Mouse (Mus musculus) intestine, postnatal 0 days (tissue): ENCODE results near the gene Ap1b1. TPM values are rescaled to one million over a fixed set of nuclear protein-coding genes. Genes with fewer than 3 reads are reported as not detected.
A peak's percentile ranks its signal among the peaks of the same experiment; 100 is the strongest.

Source experiments
- ATAC-seq: fragments of 200-750 bp; cut with Nextera tagmentation; 2 replicates; pipeline ENCODE4 v1.8.0; 2017; ENCODE audit warnings: mild to moderate bottlenecking, moderate TSS enrichment, moderate library complexity
- H3K27ac ChIP-seq: fragments of 300-500 bp; sonication (generic); 2 replicates; pipeline ENCODE4 v1.5.1; 2014; ENCODE audit warnings: mild to moderate bottlenecking, low read depth, low read length, moderate library complexity
- H3K27me3 ChIP-seq: fragments of 300-500 bp; sonication (generic); replicated peaks from 2 replicates; pipeline ENCODE4 v1.6.1; 2014; ENCODE audit warnings: low read length, mixed read lengths; ENCODE audit not compliant: control insufficient read depth, insufficient read depth
- H3K36me3 ChIP-seq: fragments of 300-500 bp; sonication (generic); 2 replicates; pipeline ENCODE4 v1.6.1; 2014; ENCODE audit warnings: mild to moderate bottlenecking, moderate library complexity; ENCODE audit not compliant: control insufficient read depth, insufficient read depth
- H3K4me1 ChIP-seq: fragments of 300-500 bp; sonication (generic); replicated peaks from 2 replicates; pipeline ENCODE4 v1.6.1; 2014; ENCODE audit warnings: antibody characterized with exemption, low read length, mixed read lengths; ENCODE audit not compliant: control insufficient read depth, insufficient read depth
- H3K4me2 ChIP-seq: fragments of 300-500 bp; sonication (generic); replicated peaks from 2 replicates; pipeline ENCODE4 v1.6.1; 2014; ENCODE audit warnings: low read depth, mild to moderate bottlenecking, moderate library complexity
- H3K4me3 ChIP-seq: fragments of 300-500 bp; sonication (generic); 2 replicates; pipeline ENCODE4 v1.5.1; 2014; ENCODE audit warnings: low read depth, low read length
- H3K9ac ChIP-seq: fragments of 300-500 bp; sonication (generic); 2 replicates; pipeline ENCODE4 v1.6.1; 2014; ENCODE audit warnings: mild to moderate bottlenecking, low read depth, low read length
- H3K9me3 ChIP-seq: fragments of 300-500 bp; sonication (generic); 2 replicates; pipeline ENCODE4 v1.6.1; 2016; ENCODE audit warnings: mixed run types; ENCODE audit not compliant: control insufficient read depth
- CTCF ChIP-seq: sonication (generic); IDR thresholded peaks from 2 replicates; pipeline ENCODE4 v1.5.1; 2016; ENCODE audit warnings: low read depth, mild to moderate bottlenecking, control low read depth, antibody characterized with exemption, moderate library complexity
- WGBS: fragments of 180-500 bp; shearing (Covaris S2); extraction: QIAGEN DNeasy Blood & Tissue Kit; methylation state at CpG from one replicate; pipeline ENCODE4 v1.1.7; 2014; 5-methylcytosine and 5-hydroxymethylcytosine counted together
- polyA plus RNA-seq: library from polyadenylated mRNA; unstranded; fragments of >200 nt; fragmentation: Nextera tagmentation; extraction: Ambion mirVana; gene quantifications from 2 replicates; pipeline ENCODE4 v1.2.1, GENCODE M21; 2015

Gene Ap1b1
- polyA plus RNA-seq, 1 experiment from 2014 or later: 60.4 TPM

DNA sequence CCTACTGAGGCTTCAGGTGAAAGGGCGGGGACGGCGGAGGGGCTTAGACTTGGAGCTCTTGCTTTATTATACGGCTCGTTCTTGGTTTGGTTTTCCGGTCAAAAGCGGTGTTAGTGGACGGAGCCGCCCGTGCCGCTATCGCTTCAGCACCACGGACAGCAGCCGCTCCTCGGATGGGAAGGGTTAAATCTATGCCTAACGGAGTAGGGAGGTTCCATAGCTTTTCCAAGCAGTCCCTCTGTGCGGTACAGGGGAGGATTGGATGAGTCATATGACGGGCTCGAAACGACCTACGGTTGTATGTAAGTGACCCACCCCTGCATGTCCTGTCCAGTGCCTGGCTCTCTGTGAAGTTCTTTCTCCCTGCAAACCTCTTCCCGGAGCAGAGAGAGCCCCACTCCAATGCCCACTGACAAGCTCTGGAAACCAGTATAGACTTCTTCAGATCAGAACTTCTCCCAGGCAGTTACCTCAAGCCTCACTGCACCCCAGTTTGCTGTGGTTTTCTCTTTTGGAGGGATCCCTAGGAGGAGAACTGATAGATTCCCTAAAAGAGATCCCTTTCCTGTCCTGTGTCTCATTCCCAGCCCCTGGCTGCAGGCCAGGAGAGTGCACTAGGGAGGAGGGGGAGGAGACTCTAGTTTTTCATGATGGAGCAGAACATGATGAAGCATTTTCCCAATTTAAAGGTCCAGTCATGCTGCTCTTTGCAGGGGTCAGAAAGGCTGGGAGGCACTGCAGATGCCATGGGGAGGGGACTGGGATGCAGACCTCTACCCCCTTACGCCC, 37.2 kb upstream of the Ap1b1 start:
- 0 out of 2 replicates have a peak overlapping the region, but pooled peaks have one; percentile 2 for H3K4me3 ChIP-seq
- H3K4me2 ChIP-seq: 0 out of 2 replicates have a peak overlapping the region, but pooled peaks have one; percentile 6
- H3K27me3 ChIP-seq: peaks cover 76% of the 10 kb centered on the region
- no peaks in the 10 kb centered on the region for H3K36me3 ChIP-seq
- 0 out of 2 replicates have a peak, but pooled peaks cover 3% of the 10 kb centered on the region for H3K4me1 ChIP-seq
- WGBS: 6% methylated on average over 23 of the region's 23 CpGs
- H3K9me3 ChIP-seq: no peaks in the 10 kb centered on the region
- ATAC-seq: no peak
- no peak for TF ChIP-seq CTCF
- no peak overlapping the region for H3K9ac ChIP-seq
- no peak overlapping the region for H3K27ac ChIP-seq

- no peak for ATAC-seq
- H3K4me2 ChIP-seq: no peak overlapping the region
- 7% methylated on average over 6 of the region's 6 CpGs for WGBS
- peaks cover 45% of the 10 kb centered on the region for H3K27me3 ChIP-seq
- H3K36me3 ChIP-seq: no peaks in the 10 kb centered on the region
- no peak overlapping the region for H3K9ac ChIP-seq
- H3K4me1 ChIP-seq: no peaks in the 10 kb centered on the region
- no peak for TF ChIP-seq CTCF
- H3K9me3 ChIP-seq: no peaks in the 10 kb centered on the region
- H3K4me3 ChIP-seq: no peak overlapping the region
- H3K27ac ChIP-seq: no peak overlapping the region
Observed at GRCm38 (mm10) chr11:4953401-4953800, 33.2 kb upstream of the Ap1b1 start.

- Histone ChIP-seq H3K27me3 (peaks cover 40% of the 10 kb centered on the region), H3K9ac (no peak overlapping the region), H3K27ac (no peak overlapping the region), H3K36me3 (no peaks in the 10 kb centered on the region), H3K4me3 (no peak overlapping the region), H3K4me2 (no peak overlapping the region), H3K4me1 (no peaks in the 10 kb centered on the region), H3K9me3 (no peaks in the 10 kb centered on the region)
- 2% methylated on average over 8 of the region's 8 CpGs for WGBS
- ATAC-seq: no peak
- TF ChIP-seq CTCF: no peak
Observed at GRCm38 (mm10) chr11:4953918-4954317, 32.7 kb upstream of the Ap1b1 start.

DNA sequence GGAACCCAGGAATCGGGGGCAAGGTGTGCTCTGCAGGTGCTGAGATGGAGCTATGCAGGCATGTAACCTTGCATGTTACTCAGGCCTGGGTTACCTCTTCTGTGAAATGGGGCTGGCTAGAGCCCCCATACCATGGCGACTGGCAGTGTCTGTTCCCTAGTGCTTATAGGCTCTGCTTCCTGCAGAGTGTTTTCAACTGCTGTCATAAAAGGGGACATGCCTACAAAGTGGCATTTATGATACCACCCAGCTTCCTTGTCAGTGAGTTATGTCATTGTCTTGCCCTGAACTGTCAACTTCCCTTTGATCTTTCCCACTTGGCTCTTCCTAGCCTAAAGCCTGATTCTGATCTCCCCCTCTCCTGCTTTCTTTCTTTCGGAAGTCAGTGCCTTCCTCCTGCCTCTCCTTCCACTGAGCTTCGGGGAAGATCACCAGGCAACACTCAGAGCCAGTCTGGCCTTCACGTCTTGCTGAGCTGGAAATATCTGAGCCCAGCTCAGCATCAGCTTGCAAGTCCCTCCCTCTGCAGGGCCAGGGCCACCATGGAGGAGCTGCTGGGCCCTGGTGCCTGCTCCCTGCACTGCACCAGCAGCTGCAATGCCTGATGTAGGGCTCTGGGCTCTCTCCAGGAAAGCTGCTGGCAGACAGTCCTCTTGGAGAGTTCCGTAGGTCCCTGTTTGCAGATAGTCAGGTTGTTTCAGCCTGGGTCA, 23.4 kb upstream of the Ap1b1 start:
- WGBS: 34% methylated on average over 6 of the region's 6 CpGs
- Histone ChIP-seq H3K4me3 (no peak overlapping the region), H3K27ac (no peak overlapping the region), H3K9ac (no peak overlapping the region), H3K4me1 (0 out of 2 replicates have a peak, but pooled peaks cover 3% of the 10 kb centered on the region), H3K27me3 (no peaks in the 10 kb centered on the region), H3K9me3 (no peaks in the 10 kb centered on the region), H3K4me2 (no peak overlapping the region), H3K36me3 (no peaks in the 10 kb centered on the region)
- peak; percentile 54; the same call in 1 of the 2 replicates for ATAC-seq
- no peak for TF ChIP-seq CTCF

DNA sequence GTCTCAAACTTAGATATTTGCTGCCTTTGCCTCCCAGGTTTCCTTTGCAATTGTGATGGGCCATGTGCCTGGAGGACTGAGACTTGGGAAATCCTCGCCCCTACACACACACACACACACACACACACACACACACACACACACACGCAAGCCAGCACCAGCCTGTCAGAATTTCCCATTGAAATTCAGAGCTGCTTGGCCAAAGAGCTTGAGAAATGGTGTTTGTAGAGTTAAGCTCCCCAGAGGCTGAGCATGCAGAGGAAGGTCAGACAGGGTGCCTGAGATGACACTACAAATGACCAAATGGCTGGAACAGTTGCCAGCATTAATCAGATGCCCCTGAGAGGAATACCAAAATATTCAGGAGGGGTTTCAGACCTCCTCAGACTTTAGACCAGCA, 20.3 kb upstream of the Ap1b1 start:
- ATAC-seq: no peak
- Histone ChIP-seq H3K9ac (no peak overlapping the region), H3K4me3 (no peak overlapping the region), H3K4me1 (0 out of 2 replicates have a peak, but pooled peaks cover 3% of the 10 kb centered on the region), H3K27ac (no peak overlapping the region), H3K27me3 (no peaks in the 10 kb centered on the region), H3K9me3 (no peaks in the 10 kb centered on the region), H3K36me3 (no peaks in the 10 kb centered on the region), H3K4me2 (no peak overlapping the region)
- TF ChIP-seq CTCF: no peak
- WGBS: 51% methylated on average over 2 of the region's 2 CpGs

DNA sequence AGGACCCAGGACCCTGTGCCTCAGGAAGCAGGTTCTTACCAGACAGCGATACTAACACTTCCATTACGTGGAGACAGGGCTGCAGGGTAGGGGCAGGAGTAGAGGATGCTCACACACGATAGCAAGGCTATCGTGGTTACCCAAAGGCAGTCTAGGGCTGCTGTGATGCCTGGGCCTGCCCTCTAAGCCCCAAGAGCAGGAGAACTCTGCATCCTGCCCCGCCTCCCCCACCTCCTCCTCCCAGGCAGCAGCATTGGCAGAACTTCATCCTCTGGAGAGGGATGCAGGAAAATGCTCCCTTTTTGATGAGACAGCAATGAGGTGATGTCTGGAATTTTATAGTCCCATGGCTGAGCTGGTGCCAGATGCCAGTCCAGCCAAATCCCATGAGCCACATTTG, 19.7 kb upstream of the Ap1b1 start:
- Histone ChIP-seq H3K27ac (no peak overlapping the region), H3K9ac (no peak overlapping the region), H3K4me2 (no peak overlapping the region), H3K9me3 (no peaks in the 10 kb centered on the region), H3K4me1 (0 out of 2 replicates have a peak, but pooled peaks cover 3% of the 10 kb centered on the region), H3K27me3 (no peaks in the 10 kb centered on the region), H3K36me3 (no peaks in the 10 kb centered on the region), H3K4me3 (no peak overlapping the region)
- no peak for ATAC-seq
- no peak for TF ChIP-seq CTCF
- WGBS: 74% methylated on average over 5 of the region's 5 CpGs
